Mouse (Mus musculus) lung, postnatal 0 days (tissue): ENCODE measurements around the gene Fgfr1op. TPM values are rescaled to one million over a fixed set of nuclear protein-coding genes. Genes with fewer than 3 reads are reported as not detected.
"Not testable (repeated sequence)": the region's sequence is repeated elsewhere in the genome, so short reads cannot be mapped to it uniquely, and the experiment has no call there.

Experiments
- ATAC-seq: fragments of 200-750 bp; cut with Nextera tagmentation; 2 replicates; pipeline ENCODE4 v1.8.0; 2017; ENCODE audit warnings: moderate library complexity
- DNase-seq: peaks from one replicate; pipeline ENCODE4 v3.0.0-alpha.2; 2016; ENCODE audit warnings: low spot score
- H3K27ac ChIP-seq: fragments of 300-500 bp; sonication (generic); 2 replicates; pipeline ENCODE4 v1.5.1; 2014; ENCODE audit warnings: antibody characterized with exemption, mild to moderate bottlenecking, low read length, mixed read lengths
- H3K27me3 ChIP-seq: fragments of 300-500 bp; sonication (generic); replicated peaks from 2 replicates; pipeline ENCODE4 v1.6.1; 2014; ENCODE audit warnings: low read length, mixed read lengths; ENCODE audit not compliant: insufficient read depth
- H3K36me3 ChIP-seq: fragments of 300-500 bp; sonication (generic); 2 replicates; pipeline ENCODE4 v1.6.1; 2014; ENCODE audit warnings: low read length, mixed read lengths; ENCODE audit not compliant: insufficient read depth
- H3K4me1 ChIP-seq: fragments of 300-500 bp; sonication (generic); 2 replicates; pipeline ENCODE4 v1.6.1; 2014; ENCODE audit warnings: antibody characterized with exemption, low read depth, low read length, mixed read lengths; ENCODE audit not compliant: insufficient read depth
- H3K4me2 ChIP-seq: fragments of 300-500 bp; sonication (generic); replicated peaks from 2 replicates; pipeline ENCODE4 v1.6.1; 2014; ENCODE audit warnings: low read depth, mild to moderate bottlenecking, low read length, moderate library complexity, mixed read lengths
- H3K4me3 ChIP-seq: fragments of 300-500 bp; sonication (generic); 2 replicates; pipeline ENCODE4 v1.5.1; 2014; ENCODE audit warnings: low read depth, low read length
- H3K9ac ChIP-seq: fragments of 300-500 bp; sonication (generic); replicated peaks from 2 replicates; pipeline ENCODE4 v1.6.1; 2014; ENCODE audit warnings: low read depth, mild to moderate bottlenecking
- H3K9me3 ChIP-seq: fragments of 300-500 bp; sonication (generic); 2 replicates; pipeline ENCODE4 v1.6.1; 2016; ENCODE audit warnings: low read length, mixed read lengths
- CTCF ChIP-seq: IDR thresholded peaks from 2 replicates; pipeline ENCODE4 v1.5.1; 2016; ENCODE audit warnings: antibody characterized with exemption, mild to moderate bottlenecking
- EP300 ChIP-seq: IDR thresholded peaks from 2 replicates; pipeline ENCODE4 v1.6.1; 2016; ENCODE audit warnings: antibody characterized with exemption, mild to moderate bottlenecking, control low read depth
- WGBS: fragments of 180-500 bp; shearing (Covaris S2); extraction: QIAGEN DNeasy Blood & Tissue Kit; methylation state at CpG from one replicate; pipeline ENCODE4 v1.1.7; 2014; 5-methylcytosine and 5-hydroxymethylcytosine counted together
- polyA plus RNA-seq: library from polyadenylated mRNA; unstranded; fragments of >200 nt; fragmentation: Nextera tagmentation; extraction: Ambion mirVana; gene quantifications from 2 replicates; pipeline ENCODE4 v1.2.1, GENCODE M21; 2015

Fgfr1op gene
- polyA plus RNA-seq, 1 experiment from 2014 or later: 17.7 TPM

GRCm38 (mm10) chr17:8160969-8161368 lies 4.3 kb upstream of the Fgfr1op start:
- 44% methylated on average over 2 of the region's 3 CpGs for WGBS
- TF ChIP-seq CTCF: peak; percentile 60
- ATAC-seq: not testable (repeated sequence)

GRCm38 (mm10) chr17:8165608-8165945 lies 276 bp downstream of the Fgfr1op start:
- not testable (repeated sequence) for H3K27me3 ChIP-seq, DNase-seq, H3K4me1 ChIP-seq, H3K27ac ChIP-seq, ATAC-seq, H3K9ac ChIP-seq, H3K36me3 ChIP-seq, H3K9me3 ChIP-seq
- H3K4me3 ChIP-seq: peak overlapping the region; percentile 43
- peak overlapping the region; percentile 37 for H3K4me2 ChIP-seq
- WGBS: under 1% methylated on average over 23 of the region's 42 CpGs

More at GRCm38 (mm10) chr17:8160969-8161368, 4.3 kb upstream of the Fgfr1op start:
- not testable (repeated sequence) for H3K4me1 ChIP-seq, H3K27ac ChIP-seq, H3K4me2 ChIP-seq, H3K9ac ChIP-seq, H3K9me3 ChIP-seq, H3K4me3 ChIP-seq, H3K27me3 ChIP-seq, H3K36me3 ChIP-seq
- peak; percentile 19 for DNase-seq

GRCm38 (mm10) chr17:8165977-8166376 lies 676 bp downstream of the Fgfr1op start:
- H3K36me3 ChIP-seq, DNase-seq, H3K27ac ChIP-seq, H3K9me3 ChIP-seq, ATAC-seq, H3K9ac ChIP-seq, H3K4me1 ChIP-seq, H3K27me3 ChIP-seq: not testable (repeated sequence)
- under 1% methylated on average over 11 of the region's 11 CpGs for WGBS
- Histone ChIP-seq H3K4me3 (peak overlapping the region; percentile 43), H3K4me2 (peak overlapping the region; percentile 37)

GRCm38 (mm10) chr17:8166454-8166853 lies 1.2 kb downstream of the Fgfr1op start:
- H3K9me3 ChIP-seq, H3K9ac ChIP-seq, ATAC-seq, H3K4me2 ChIP-seq, H3K36me3 ChIP-seq, H3K4me1 ChIP-seq, H3K27me3 ChIP-seq, DNase-seq, H3K4me3 ChIP-seq, H3K27ac ChIP-seq: not testable (repeated sequence)
- 27% methylated on average over 2 of the region's 3 CpGs for WGBS

- ATAC-seq, H3K4me3 ChIP-seq, H3K27me3 ChIP-seq, DNase-seq, H3K4me2 ChIP-seq, H3K4me1 ChIP-seq, H3K9me3 ChIP-seq, H3K27ac ChIP-seq, H3K36me3 ChIP-seq, H3K9ac ChIP-seq: not testable (repeated sequence)
- 91% methylated on average over 4 of the region's 8 CpGs for WGBS
Observed at GRCm38 (mm10) chr17:8167436-8167835, 2.1 kb downstream of the Fgfr1op start.

- WGBS: 79% methylated on average over 7 of the region's 7 CpGs
- DNase-seq (no peak), ATAC-seq (no peak)
- Histone ChIP-seq H3K27ac (no peak overlapping the region), H3K4me2 (no peak overlapping the region), H3K27me3 (no peaks in the 10 kb centered on the region), H3K4me3 (no peak overlapping the region), H3K9me3 (no peaks in the 10 kb centered on the region), H3K36me3 (peaks cover 12% of the 10 kb centered on the region), H3K4me1 (no peaks in the 10 kb centered on the region), H3K9ac (no peak overlapping the region)
- TF ChIP-seq CTCF: no peak
- TF ChIP-seq EP300: no peak
Observed at GRCm38 (mm10) chr17:8170331-8170730, 5.0 kb downstream of the Fgfr1op start.

GRCm38 (mm10) chr17:8171081-8171480 lies 5.8 kb downstream of the Fgfr1op start:
- H3K4me2 ChIP-seq: no peak overlapping the region
- DNase-seq (no peak), ATAC-seq (no peak)
- H3K27ac ChIP-seq: no peak overlapping the region
- H3K27me3 ChIP-seq: no peaks in the 10 kb centered on the region
- TF ChIP-seq CTCF: no peak
- no peak for TF ChIP-seq EP300
- peaks cover 16% of the 10 kb centered on the region for H3K36me3 ChIP-seq
- H3K4me3 ChIP-seq: no peak overlapping the region
- no peaks in the 10 kb centered on the region for H3K4me1 ChIP-seq
- no peak overlapping the region for H3K9ac ChIP-seq
- H3K9me3 ChIP-seq: no peaks in the 10 kb centered on the region
- WGBS: 34% methylated on average over 4 of the region's 4 CpGs
